Mouse (Mus musculus) ES-E14 (cell line): ENCODE data around the gene Fkbp14.

Experiments
- HCFC1 ChIP-seq: IDR thresholded peaks from 2 replicates; pipeline ENCODE4 v1.6.1; 2012; ENCODE audit warnings: low read length, inconsistent platforms, borderline replicate concordance; ENCODE audit not compliant: insufficient read depth
- MAFK ChIP-seq: IDR thresholded peaks from 2 replicates; pipeline ENCODE4 v1.6.1; 2014; ENCODE audit warnings: mild to moderate bottlenecking, low read depth, low read length, inconsistent platforms; ENCODE audit not compliant: insufficient read depth

GRCm38 (mm10) chr6:54631462-54631861, 34.4 kb upstream of the Fkbp14 start:
- TF ChIP-seq MAFK = no peak
- no peak for TF ChIP-seq HCFC1
